Mouse (Mus musculus) bone marrow macrophage, adult 2 months (primary cell): ENCODE measurements around the gene Gm49380. TPM values are rescaled to one million over a fixed set of nuclear protein-coding genes. Genes with fewer than 3 reads are reported as not detected.
A peak's percentile ranks its signal among the peaks of the same experiment; 100 is the strongest.

Source experiments
- H3K27ac ChIP-seq: 2 replicates; pipeline ENCODE4 v1.5.1; 2012; ENCODE audit warnings: low read depth, low read length; ENCODE audit not compliant: insufficient read depth
- H3K4me1 ChIP-seq: 2 replicates; pipeline ENCODE4 v1.6.1; 2012; ENCODE audit warnings: low read length; ENCODE audit not compliant: control insufficient read depth, insufficient read depth
- H3K4me3 ChIP-seq: 2 replicates; pipeline ENCODE4 v1.5.1; 2012; ENCODE audit warnings: mild to moderate bottlenecking, low read length, moderate library complexity; ENCODE audit not compliant: insufficient read depth
- CTCF ChIP-seq: IDR thresholded peaks from 2 replicates; pipeline ENCODE4 v1.5.1; 2012; ENCODE audit warnings: low read depth, mild to moderate bottlenecking, low read length, moderate library complexity
- POLR2A ChIP-seq: IDR thresholded peaks from 2 replicates; pipeline ENCODE4 v1.6.1; 2012; ENCODE audit warnings: mild to moderate bottlenecking, low read depth, low read length, borderline replicate concordance
- polyA plus RNA-seq: library from polyadenylated mRNA; stranded (reverse); fragments of >200 nt; gene quantifications from 2 replicates; pipeline ENCODE4 v1.2.4, GENCODE M21; 2012; ENCODE audit not compliant: missing spikeins, insufficient read depth, insufficient read length

The Gm49380 gene
- polyA plus RNA-seq = not detected in 2 replicates

- TF ChIP-seq POLR2A (no peak), CTCF (no peak)
- peak within 1 kb of the TSS; percentile 69 for H3K4me3 ChIP-seq
- H3K4me1 ChIP-seq = peaks cover 6% of the 10 kb centered on the region; the same call in 1 of the 2 replicates
- 0 out of 2 replicates have a peak within 1 kb of the TSS, but pooled peaks have one; percentile 8 for H3K27ac ChIP-seq
Observed at GRCm38 (mm10) chr9:44113105-44113789, at the start of gene Gm49380, which contains the start of gene Rnf26. Gene Gm49380, minus strand, starts transcription at chr9:44113500. Gene Rnf26, minus strand, starts transcription at chr9:44113517.

DNA sequence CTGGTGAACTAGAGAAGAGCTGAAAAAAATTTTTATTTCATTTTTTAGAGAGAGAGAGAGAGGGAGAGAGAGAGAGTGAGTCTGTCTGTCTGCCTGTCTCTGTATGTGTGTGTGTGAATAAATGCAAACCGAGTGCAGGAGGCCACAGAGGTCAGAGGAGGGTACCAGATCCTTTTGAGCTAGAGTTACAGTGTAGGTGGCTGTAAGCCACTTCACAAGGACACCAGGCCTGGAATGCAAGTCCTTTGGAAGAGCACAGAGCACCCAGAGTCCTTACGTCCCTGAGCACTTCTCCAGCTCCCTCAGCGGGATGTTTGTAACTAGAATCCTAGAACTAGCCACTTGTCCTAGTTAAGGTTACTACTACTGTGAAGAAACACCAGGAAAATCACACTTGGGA lies 46.6 kb upstream of the Gm49380 start:
- no peak overlapping the region for H3K27ac ChIP-seq
- no peak overlapping the region for H3K4me3 ChIP-seq
- no peaks in the 10 kb centered on the region for H3K4me1 ChIP-seq
- TF ChIP-seq CTCF (no peak), POLR2A (no peak)

GRCm38 (mm10) chr9:44147290-44147689 lies 34.0 kb upstream of the Gm49380 start:
- no peak overlapping the region for H3K4me3 ChIP-seq
- TF ChIP-seq CTCF = no peak
- no peak for TF ChIP-seq POLR2A
- H3K27ac ChIP-seq = no peak overlapping the region
- 0 out of 2 replicates have a peak, but pooled peaks cover 2% of the 10 kb centered on the region for H3K4me1 ChIP-seq

DNA sequence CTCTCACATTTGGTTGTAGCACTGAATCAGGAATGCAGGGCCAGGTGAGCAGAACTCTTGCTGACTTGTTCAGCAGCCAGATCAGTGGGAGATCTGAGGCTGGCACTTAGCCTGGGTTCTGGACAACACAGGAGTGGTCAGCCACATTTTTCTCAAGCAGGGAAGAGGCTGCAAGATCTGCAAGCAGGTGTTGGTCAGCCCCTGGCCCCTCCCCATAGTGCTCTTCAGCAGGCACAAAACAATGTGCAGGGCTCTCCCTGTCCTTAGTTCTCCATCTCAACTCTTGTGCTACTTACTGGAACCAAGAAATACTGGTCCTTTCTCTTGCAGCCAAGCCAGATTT lies 31.4 kb upstream of the Gm49380 start:
- no peak for TF ChIP-seq CTCF
- no peak for TF ChIP-seq POLR2A
- no peak overlapping the region for H3K27ac ChIP-seq
- no peak overlapping the region for H3K4me3 ChIP-seq

GRCm38 (mm10) chr9:44144023-44144717 lies 30.9 kb upstream of the Gm49380 start:
- Histone ChIP-seq H3K27ac (no peak overlapping the region), H3K4me1 (0 out of 2 replicates have a peak, but pooled peaks cover 2% of the 10 kb centered on the region), H3K4me3 (no peak overlapping the region)
- TF ChIP-seq CTCF (no peak), POLR2A (no peak)

More for the DNA sequence above, 31.4 kb upstream of the Gm49380 start:
- 0 out of 2 replicates have a peak, but pooled peaks cover 2% of the 10 kb centered on the region for H3K4me1 ChIP-seq

- Histone ChIP-seq H3K4me1 (0 out of 2 replicates have a peak, but pooled peaks cover 2% of the 10 kb centered on the region), H3K4me3 (no peak overlapping the region), H3K27ac (no peak overlapping the region)
- TF ChIP-seq CTCF (no peak), POLR2A (no peak)
Observed at GRCm38 (mm10) chr9:44143421-44143820, 30.1 kb upstream of the Gm49380 start.

DNA sequence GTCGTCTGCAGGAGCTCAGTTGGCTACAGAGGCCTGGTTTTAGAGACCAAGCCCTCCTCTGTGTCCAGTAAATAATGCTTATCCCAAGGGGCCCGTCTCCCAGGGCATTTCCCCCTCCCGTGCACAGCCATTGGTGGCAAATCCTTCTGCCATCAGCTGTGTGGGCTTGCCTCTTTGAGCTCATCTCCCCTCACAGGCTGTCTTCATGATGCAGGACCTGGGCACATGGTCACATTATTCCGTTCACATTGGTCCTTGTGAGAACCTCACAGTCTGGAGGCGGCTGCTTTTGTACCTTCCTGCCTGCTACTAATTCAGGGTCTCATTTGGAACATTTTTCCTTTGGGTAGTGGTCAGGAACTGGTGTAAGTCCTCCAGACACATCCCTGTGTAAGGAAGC lies 28.7 kb upstream of the Gm49380 start:
- no peak overlapping the region for H3K27ac ChIP-seq
- peaks cover 7% of the 10 kb centered on the region for H3K4me1 ChIP-seq
- H3K4me3 ChIP-seq = no peak overlapping the region
- TF ChIP-seq POLR2A (no peak), CTCF (no peak)

- peaks cover 5% of the 10 kb centered on the region for H3K4me1 ChIP-seq
- TF ChIP-seq CTCF (no peak), POLR2A (no peak)
Observed at GRCm38 (mm10) chr9:44137846-44138245, 24.5 kb upstream of the Gm49380 start.

GRCm38 (mm10) chr9:44135731-44136411 lies 22.6 kb upstream of the Gm49380 start:
- Histone ChIP-seq H3K27ac (no peak overlapping the region), H3K4me3 (0 out of 2 replicates have a peak overlapping the region, but pooled peaks have one; percentile 55), H3K4me1 (peaks cover 5% of the 10 kb centered on the region)
- no peak for TF ChIP-seq CTCF

More at GRCm38 (mm10) chr9:44137846-44138245, 24.5 kb upstream of the Gm49380 start:
- H3K27ac ChIP-seq = no peak overlapping the region
- H3K4me3 ChIP-seq = no peak overlapping the region
